Mouse (Mus musculus): ENCODE results near the gene Ctnnb1. TPM values are rescaled to one million over a fixed set of nuclear protein-coding genes. Genes with fewer than 3 reads are reported as not detected.

Ctnnb1 gene
- polyA plus RNA-seq, 2 experiments, result 486 to 783 TPM

GRCm38 (mm10) chr9:121000641-121001320 lies 71.8 kb downstream of the Ctnnb1 start:
- no peaks in the 10 kb centered on the region for H3K36me3 ChIP-seq (ENCODE audit: control insufficient read depth, insufficient read depth, low read length)
- ATAC-seq (ENCODE audit: low FRiP score, low read depth), result no peak
- H3K27ac ChIP-seq (replicated peaks; ENCODE audit: low read depth, low read length), result no peak overlapping the region; the same call in 1 of the 2 replicates
- H3K9me3 ChIP-seq (ENCODE audit: control insufficient read depth, low read length), result no peaks in the 10 kb centered on the region
- no peaks in the 10 kb centered on the region for H3K27me3 ChIP-seq (ENCODE audit: control insufficient read depth, insufficient read depth, low read length)
- H3K4me2 ChIP-seq (replicated peaks; ENCODE audit: low read depth, low read length, severe bottlenecking), result no peak overlapping the region
- H3K9ac ChIP-seq (ENCODE audit: low read depth, low read length, severe bottlenecking), result no peak overlapping the region
- no peak for TF ChIP-seq POLR2A (IDR thresholded peaks at IDR 0.05; ENCODE audit: borderline replicate concordance, extremely low read depth, insufficient read depth, insufficient read length)
- 62% methylated on average over 7 of the region's 7 CpGs for WGBS
- no peak overlapping the region for H3K4me3 ChIP-seq (replicated peaks; ENCODE audit: low read length)
- peaks cover 13% of the 10 kb centered on the region for H3K4me1 ChIP-seq (ENCODE audit: control insufficient read depth, insufficient read depth, low read length)
- DNase-seq (ENCODE audit: low spot score), result no peak

GRCm38 (mm10) chr9:121001681-121002540 lies 72.9 kb downstream of the Ctnnb1 start:
- Histone ChIP-seq H3K27ac (replicated peaks; ENCODE audit: low read depth, low read length) (no peak overlapping the region; the same call in 1 of the 2 replicates), H3K36me3 (ENCODE audit: control insufficient read depth, insufficient read depth, low read length) (no peaks in the 10 kb centered on the region), H3K9me3 (ENCODE audit: control insufficient read depth, low read length) (no peaks in the 10 kb centered on the region), H3K4me3 (replicated peaks; ENCODE audit: low read length) (no peak overlapping the region), H3K4me1 (ENCODE audit: control insufficient read depth, insufficient read depth, low read length) (peaks cover 13% of the 10 kb centered on the region), H3K9ac (ENCODE audit: low read depth, low read length, severe bottlenecking) (no peak overlapping the region), H3K27me3 (ENCODE audit: control insufficient read depth, insufficient read depth, low read length) (no peaks in the 10 kb centered on the region), H3K4me2 (replicated peaks; ENCODE audit: low read depth, low read length, severe bottlenecking) (no peak overlapping the region)
- WGBS, result 44% methylated on average over 15 of the region's 15 CpGs
- no peak for TF ChIP-seq POLR2A (IDR thresholded peaks at IDR 0.05; ENCODE audit: borderline replicate concordance, extremely low read depth, insufficient read depth, insufficient read length)
- DNase-seq (ENCODE audit: low spot score) (peak; percentile 49), ATAC-seq (ENCODE audit: low FRiP score, low read depth) (peak; percentile 21; the same call in 1 of the 2 replicates)

GRCm38 (mm10) chr9:121005961-121006360 lies 76.9 kb downstream of the Ctnnb1 start:
- WGBS, result 81% methylated on average over 7 of the region's 7 CpGs
- H3K9me3 ChIP-seq (ENCODE audit: control insufficient read depth, low read length), result no peaks in the 10 kb centered on the region
- TF ChIP-seq POLR2A (IDR thresholded peaks at IDR 0.05; ENCODE audit: borderline replicate concordance, extremely low read depth, insufficient read depth, insufficient read length), result no peak
- H3K27ac ChIP-seq (replicated peaks; ENCODE audit: low read depth, low read length), result no peak overlapping the region
- ATAC-seq (ENCODE audit: low FRiP score, low read depth), result no peak
- no peak overlapping the region for H3K9ac ChIP-seq (ENCODE audit: low read depth, low read length, severe bottlenecking)
- H3K4me2 ChIP-seq (replicated peaks; ENCODE audit: low read depth, low read length, severe bottlenecking), result no peak overlapping the region
- H3K27me3 ChIP-seq (ENCODE audit: control insufficient read depth, insufficient read depth, low read length), result no peaks in the 10 kb centered on the region
- peaks cover 9% of the 10 kb centered on the region for H3K4me1 ChIP-seq (ENCODE audit: control insufficient read depth, insufficient read depth, low read length)
- H3K4me3 ChIP-seq (replicated peaks; ENCODE audit: low read length), result no peak overlapping the region
- H3K36me3 ChIP-seq (ENCODE audit: control insufficient read depth, insufficient read depth, low read length), result no peaks in the 10 kb centered on the region
- DNase-seq (ENCODE audit: low spot score), result no peak

Small RNAs within 50 kb of the gene (microRNA-seq; reads per million reads assigned to microRNA genes)
- not detected for gene Mir7090
